Mouse (Mus musculus): ENCODE results near the gene Pik3c2b. TPM values are rescaled to one million over a fixed set of nuclear protein-coding genes. Genes with fewer than 3 reads are reported as not detected.
"Not testable (repeated sequence)": the region's sequence is repeated elsewhere in the genome, so short reads cannot be mapped to it uniquely, and the experiment has no call there.

Pik3c2b gene
- polyA plus RNA-seq, 1 experiment, result 38.2 TPM

DNA sequence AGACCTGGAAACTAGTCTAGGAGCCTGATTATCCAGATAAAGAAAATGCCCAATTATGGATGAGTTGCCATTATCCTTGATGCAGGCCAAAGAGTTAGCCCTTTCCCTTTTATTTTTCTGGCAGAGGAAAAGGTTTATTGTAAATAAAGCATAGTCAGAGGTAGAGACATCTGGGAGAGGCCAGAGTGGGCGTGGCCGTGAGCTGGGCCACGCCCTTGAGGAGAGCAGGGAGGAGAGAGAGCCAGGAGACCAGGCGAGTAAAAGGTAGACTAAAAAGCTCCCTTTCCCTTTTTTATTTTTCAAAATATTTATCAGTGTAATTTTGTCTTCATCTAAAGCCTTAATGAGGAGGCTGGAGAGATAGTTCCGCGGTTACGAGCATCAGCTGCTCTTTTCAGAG is 17.5 kb upstream of the Pik3c2b start:
- H3K4me3 ChIP-seq (ENCODE audit: insufficient read depth, low read depth, low read length), result no peak overlapping the region
- no peak for TF ChIP-seq POLR2A (IDR thresholded peaks at IDR 0.05; ENCODE audit: insufficient read depth, low read depth, low read length)
- no peak for TF ChIP-seq CTCF (IDR thresholded peaks at IDR 0.05; ENCODE audit: insufficient read depth, low read depth, low read length)
- H3K4me1 ChIP-seq (ENCODE audit: control insufficient read depth, insufficient read depth, low read length), result 0 out of 2 replicates have a peak, but pooled peaks cover 1% of the 10 kb centered on the region
- 45% methylated on average over 7 of the region's 7 CpGs for WGBS
- H3K27ac ChIP-seq (ENCODE audit: insufficient read depth, low read depth, low read length), result no peak overlapping the region

DNA sequence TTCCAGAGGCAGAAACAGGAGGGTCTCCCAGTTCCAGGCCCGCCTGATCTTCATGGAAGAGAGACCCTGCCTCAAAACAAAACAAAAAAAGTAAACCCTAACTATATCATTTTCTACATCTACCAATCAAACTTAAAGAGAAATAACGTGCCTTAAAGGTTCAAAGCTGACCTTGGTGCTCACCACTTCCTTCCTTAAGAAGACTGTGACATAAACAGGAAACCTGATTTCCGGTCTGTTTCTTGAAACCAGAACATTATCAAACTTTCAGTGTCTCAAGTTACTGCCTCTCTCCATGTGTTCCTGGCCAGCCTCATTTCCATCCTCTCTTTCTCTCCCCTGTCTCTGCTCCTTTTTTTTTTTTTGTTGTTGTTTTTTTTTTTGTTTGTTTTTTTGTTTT is 15.7 kb upstream of the Pik3c2b start:
- Histone ChIP-seq H3K4me3 (ENCODE audit: insufficient read depth, low read depth, low read length) (no peak overlapping the region), H3K4me1 (ENCODE audit: control insufficient read depth, insufficient read depth, low read length) (0 out of 2 replicates have a peak, but pooled peaks cover 2% of the 10 kb centered on the region), H3K27ac (ENCODE audit: insufficient read depth, low read depth, low read length) (no peak overlapping the region)
- WGBS, result 91% methylated on average over 3 of the region's 3 CpGs
- no peak for TF ChIP-seq POLR2A (IDR thresholded peaks at IDR 0.05; ENCODE audit: insufficient read depth, low read depth, low read length)
- TF ChIP-seq CTCF (IDR thresholded peaks at IDR 0.05; ENCODE audit: insufficient read depth, low read depth, low read length), result no peak

DNA sequence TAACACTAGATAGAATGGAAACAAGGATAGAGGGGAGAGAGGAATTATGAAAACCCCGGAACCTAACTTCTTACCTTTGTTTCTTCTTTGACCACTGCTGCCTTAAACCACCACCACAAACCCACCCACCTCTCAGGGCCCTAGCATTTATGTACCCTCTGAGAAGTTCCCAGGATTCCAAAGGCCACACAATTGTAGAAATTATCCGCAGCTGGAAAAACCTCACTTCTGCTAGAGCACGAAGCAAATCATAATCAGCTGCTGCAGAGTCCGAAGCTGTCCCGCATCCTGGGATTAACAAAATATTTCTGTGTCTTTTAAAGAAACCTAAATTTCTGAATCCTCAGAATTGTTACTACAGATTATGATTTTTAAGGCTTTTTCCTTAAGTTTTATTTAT is 15.0 kb upstream of the Pik3c2b start, which contains the start of gene Mdm4:
Gene Mdm4, minus strand, starts transcription at position 101 of the 400 bp plus-strand sequence.
- Histone ChIP-seq H3K4me3 (ENCODE audit: insufficient read depth, low read depth, low read length) (no peak within 1 kb of the TSS), H3K4me1 (ENCODE audit: control insufficient read depth, insufficient read depth, low read length) (0 out of 2 replicates have a peak, but pooled peaks cover 2% of the 10 kb centered on the region), H3K27ac (ENCODE audit: insufficient read depth, low read depth, low read length) (no peak within 1 kb of the TSS)
- WGBS, result 94% methylated on average over 5 of the region's 5 CpGs
- TF ChIP-seq CTCF (IDR thresholded peaks at IDR 0.05; ENCODE audit: insufficient read depth, low read depth, low read length) (no peak), POLR2A (IDR thresholded peaks at IDR 0.05; ENCODE audit: insufficient read depth, low read depth, low read length) (no peak)

DNA sequence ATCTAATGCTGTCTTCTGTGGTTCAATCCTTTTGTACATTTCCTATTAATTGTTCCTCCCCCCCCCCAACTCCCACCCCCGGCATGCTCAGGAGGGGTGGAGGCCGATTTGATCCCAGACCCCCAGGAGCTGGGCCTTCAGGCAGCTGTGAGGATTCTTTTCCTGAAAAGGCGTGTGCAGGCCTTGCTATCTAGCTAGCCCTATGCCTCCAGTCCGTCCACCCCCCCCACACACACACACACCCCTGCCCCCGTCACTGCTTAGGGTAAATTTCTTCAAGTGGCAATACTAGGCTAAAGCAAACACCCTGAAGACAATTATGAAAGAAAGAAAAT is 12.5 kb upstream of the Pik3c2b start:
- TF ChIP-seq CTCF (IDR thresholded peaks at IDR 0.05; ENCODE audit: insufficient read depth, low read depth, low read length) (no peak), POLR2A (IDR thresholded peaks at IDR 0.05; ENCODE audit: insufficient read depth, low read depth, low read length) (no peak)
- H3K27ac ChIP-seq (ENCODE audit: insufficient read depth, low read depth, low read length), result no peak overlapping the region
- peak overlapping the region; percentile 3; the same call in 1 of the 2 replicates for H3K4me3 ChIP-seq (ENCODE audit: insufficient read depth, low read depth, low read length)
- WGBS, result 28% methylated on average over 5 of the region's 5 CpGs
- H3K4me1 ChIP-seq (ENCODE audit: control insufficient read depth, insufficient read depth, low read length), result 0 out of 2 replicates have a peak, but pooled peaks cover 2% of the 10 kb centered on the region

DNA sequence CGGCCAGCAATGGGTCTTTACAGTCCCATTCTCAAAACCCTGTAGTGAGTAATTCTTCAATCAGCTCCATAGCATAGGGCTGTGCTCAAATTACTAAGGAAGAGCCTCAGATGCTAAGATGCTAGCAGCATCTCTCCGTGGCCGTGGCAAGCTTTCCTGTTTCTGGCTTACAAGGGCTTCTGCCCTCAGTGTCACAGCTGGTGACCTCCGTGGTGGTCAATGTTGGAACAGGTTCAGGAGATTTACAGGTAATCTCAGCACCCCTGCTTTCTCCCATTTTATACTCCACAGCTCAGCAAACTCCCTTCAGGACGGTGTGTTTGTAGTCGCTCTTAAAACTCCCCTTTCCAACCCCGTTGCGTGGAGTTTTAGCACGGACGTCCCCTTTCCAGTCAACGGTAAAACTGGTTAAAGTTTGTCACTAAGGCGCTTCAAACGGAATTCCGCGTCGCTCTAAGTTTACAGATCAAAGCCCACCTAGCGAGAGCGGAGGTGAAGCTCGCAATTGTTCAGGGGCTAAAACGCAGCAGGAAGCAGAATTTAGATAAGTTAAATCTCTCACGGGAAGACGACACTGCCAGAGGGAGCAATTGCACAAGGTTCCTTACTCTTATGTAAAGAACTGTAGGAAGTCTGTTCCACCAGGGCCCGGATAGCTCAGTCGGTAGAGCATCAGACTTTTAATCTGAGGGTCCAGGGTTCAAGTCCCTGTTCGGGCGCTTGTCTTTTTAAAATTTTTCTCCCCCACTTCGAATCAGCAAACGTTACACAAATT is 12.0 kb upstream of the Pik3c2b start:
- Histone ChIP-seq H3K27ac (ENCODE audit: insufficient read depth, low read depth, low read length) (no peak overlapping the region), H3K4me1 (ENCODE audit: control insufficient read depth, insufficient read depth, low read length) (0 out of 2 replicates have a peak, but pooled peaks cover 2% of the 10 kb centered on the region), H3K4me3 (ENCODE audit: insufficient read depth, low read depth, low read length) (peak overlapping the region; percentile 59)
- no peak for TF ChIP-seq CTCF (IDR thresholded peaks at IDR 0.05; ENCODE audit: insufficient read depth, low read depth, low read length)
- no peak for TF ChIP-seq POLR2A (IDR thresholded peaks at IDR 0.05; ENCODE audit: insufficient read depth, low read depth, low read length)
- whole genome bisulfite sequencing, result 2% methylated on average over 28 of the region's 28 CpGs

DNA sequence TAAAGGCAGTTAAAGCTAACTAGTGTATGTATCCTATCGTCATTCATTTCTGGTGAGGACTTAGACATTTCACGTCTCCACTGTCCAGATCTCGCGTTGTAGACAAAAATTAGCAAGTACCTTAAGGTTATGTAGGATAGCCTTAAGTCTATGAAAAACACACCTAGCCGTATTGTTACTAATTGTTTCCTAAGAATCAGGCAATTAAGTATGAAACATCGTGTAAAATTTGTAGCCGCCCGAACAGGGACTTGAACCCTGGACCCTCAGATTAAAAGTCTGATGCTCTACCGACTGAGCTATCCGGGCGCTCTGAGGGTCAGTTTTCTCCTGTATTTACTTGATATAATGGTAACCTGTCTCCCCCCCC is 11.4 kb upstream of the Pik3c2b start:
- no peak overlapping the region for H3K27ac ChIP-seq (ENCODE audit: insufficient read depth, low read depth, low read length)
- H3K4me1 ChIP-seq (ENCODE audit: control insufficient read depth, insufficient read depth, low read length), result 0 out of 2 replicates have a peak, but pooled peaks cover 2% of the 10 kb centered on the region
- no peak for TF ChIP-seq CTCF (IDR thresholded peaks at IDR 0.05; ENCODE audit: insufficient read depth, low read depth, low read length)
- no peak for TF ChIP-seq POLR2A (IDR thresholded peaks at IDR 0.05; ENCODE audit: insufficient read depth, low read depth, low read length)
- H3K4me3 ChIP-seq (ENCODE audit: insufficient read depth, low read depth, low read length), result no peak overlapping the region
- WGBS, result 10% methylated on average over 11 of the region's 11 CpGs

DNA sequence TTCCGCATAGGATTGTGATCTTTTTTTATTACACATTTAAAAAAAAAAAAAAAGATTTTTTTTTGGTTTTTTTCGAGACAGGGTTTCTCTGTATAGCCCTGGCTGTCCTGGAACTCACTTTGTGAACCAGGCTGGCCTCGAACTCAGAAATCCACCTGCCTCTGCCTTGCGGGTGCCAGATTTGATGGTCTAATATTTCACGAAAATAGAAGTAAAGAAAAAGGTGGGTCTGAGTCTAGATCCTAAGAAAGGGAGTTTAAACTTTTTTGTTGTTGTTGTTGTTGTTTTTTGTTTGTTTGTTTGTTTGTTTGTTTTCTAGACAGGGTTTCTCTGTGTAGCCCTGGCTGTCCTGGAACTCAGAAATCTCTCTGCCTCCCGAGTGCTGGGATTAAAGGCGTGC is 10.8 kb upstream of the Pik3c2b start:
- not testable (repeated sequence) for H3K4me3 ChIP-seq (ENCODE audit: insufficient read depth, low read depth, low read length); H3K27ac ChIP-seq (ENCODE audit: insufficient read depth, low read depth, low read length); H3K4me1 ChIP-seq (ENCODE audit: control insufficient read depth, insufficient read depth, low read length)
- 80% methylated on average over 7 of the region's 7 CpGs for WGBS

DNA sequence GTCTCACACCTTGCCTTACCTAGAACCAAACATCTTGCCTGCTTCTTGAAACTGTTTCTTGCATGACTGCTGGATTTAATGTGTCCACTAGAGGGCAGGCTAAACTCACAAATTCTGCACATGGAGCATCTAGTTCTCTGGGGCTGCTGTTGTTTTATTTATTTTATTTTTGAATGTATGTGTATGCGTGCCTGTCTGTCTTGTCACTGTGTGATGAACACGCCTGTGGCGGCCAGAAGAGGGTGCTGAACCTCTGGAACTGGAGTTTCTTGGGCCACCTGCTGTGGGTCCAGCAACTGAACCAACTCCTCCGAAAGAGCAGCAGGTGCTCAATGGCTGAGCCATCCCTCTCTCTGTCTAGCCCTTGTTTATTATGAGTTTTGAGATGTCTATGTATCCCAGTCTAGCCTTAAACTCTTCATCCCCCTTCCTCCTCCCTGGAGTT is 5.9 kb upstream of the Pik3c2b start:
- TF ChIP-seq CTCF (IDR thresholded peaks at IDR 0.05; ENCODE audit: insufficient read depth, low read depth, low read length) (peak; percentile 34; the same call in 1 of the 2 replicates), POLR2A (IDR thresholded peaks at IDR 0.05; ENCODE audit: insufficient read depth, low read depth, low read length) (no peak)
- H3K4me1 ChIP-seq (ENCODE audit: control insufficient read depth, insufficient read depth, low read length), result peaks cover 2% of the 10 kb centered on the region; the same call in 1 of the 2 replicates
- 9% methylated on average over 4 of the region's 4 CpGs for WGBS
- H3K4me3 ChIP-seq (ENCODE audit: insufficient read depth, low read depth, low read length), result no peak overlapping the region
- no peak overlapping the region for H3K27ac ChIP-seq (ENCODE audit: insufficient read depth, low read depth, low read length)

DNA sequence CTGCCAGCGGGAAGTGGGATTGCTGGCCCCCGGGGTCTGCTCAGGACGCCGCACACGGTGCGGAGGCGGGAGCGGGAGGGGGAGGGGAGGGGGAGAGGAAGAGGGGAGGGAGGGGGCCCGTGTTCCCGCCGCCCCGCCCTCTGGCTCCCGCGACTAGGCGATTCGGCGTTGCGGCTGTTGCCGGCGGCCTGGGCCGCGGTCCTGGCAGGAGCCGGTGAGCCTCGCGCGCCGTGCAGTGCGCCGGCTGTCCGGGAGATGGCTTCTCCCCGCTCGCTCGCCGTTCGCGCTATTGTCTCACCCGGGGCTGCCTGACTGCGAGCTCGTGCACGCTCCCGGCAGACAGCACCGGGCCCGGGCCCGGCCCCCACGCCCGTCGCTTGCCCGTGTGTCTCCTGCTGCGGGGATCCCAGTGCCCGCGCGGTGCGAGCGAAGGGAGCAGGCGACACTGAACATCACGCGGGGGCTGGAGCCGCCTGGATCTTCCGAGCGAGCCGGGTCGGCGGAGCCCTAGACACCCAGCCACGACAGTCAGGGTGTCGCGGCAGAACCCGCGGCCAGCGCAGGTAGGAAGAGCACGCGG is 484 bp downstream of the Pik3c2b start:
- Histone ChIP-seq H3K4me3 (ENCODE audit: insufficient read depth, low read depth, low read length) (peak overlapping the region; percentile 91), H3K27ac (ENCODE audit: insufficient read depth, low read depth, low read length) (peak overlapping the region; percentile 85), H3K4me1 (ENCODE audit: control insufficient read depth, insufficient read depth, low read length) (peaks cover 8% of the 10 kb centered on the region)
- peak; percentile 40; the same call in 1 of the 2 replicates for TF ChIP-seq POLR2A (IDR thresholded peaks at IDR 0.05; ENCODE audit: insufficient read depth, low read depth, low read length)
- TF ChIP-seq CTCF (IDR thresholded peaks at IDR 0.05; ENCODE audit: insufficient read depth, low read depth, low read length), result 0 out of 2 replicates have a peak, but pooled peaks have one; percentile 17
- under 1% methylated on average over 71 of the region's 71 CpGs for WGBS

All from olfactory bulb, adult 2 months (tissue).